Mouse (Mus musculus) cerebellum, adult 2 months (tissue): ENCODE data around the gene Urb2. TPM values are rescaled to one million over a fixed set of nuclear protein-coding genes. Genes with fewer than 3 reads are reported as not detected.

Source experiments
- DNase-seq, 2 experiments: peaks; one replicate each; pipeline ENCODE4 v3.0.0; 2021
- H3K27ac ChIP-seq: fragments of 200-500 bp; 2 replicates; pipeline ENCODE4 v1.5.1; 2012; ENCODE audit warnings: low read length, control low read depth, inconsistent platforms; ENCODE audit not compliant: insufficient read depth
- H3K27me3 ChIP-seq: fragments of 200-500 bp; 2 replicates; pipeline ENCODE4 v1.6.1; 2012; ENCODE audit warnings: inconsistent platforms, mild to moderate bottlenecking, low read length, moderate library complexity; ENCODE audit not compliant: control insufficient read depth, insufficient read depth
- H3K4me1 ChIP-seq: fragments of 200-500 bp; 2 replicates; pipeline ENCODE4 v1.6.1; 2011; ENCODE audit warnings: low read length; ENCODE audit not compliant: control insufficient read depth, insufficient read depth
- H3K4me3 ChIP-seq: fragments of 200-500 bp; replicated peaks from 2 replicates; pipeline ENCODE3; 2011; ENCODE audit warnings: mild to moderate bottlenecking, low read depth, low read length, control low read depth; ENCODE audit not compliant: insufficient read depth
- CTCF ChIP-seq: fragments of 200-500 bp; IDR thresholded peaks from 2 replicates; pipeline ENCODE4 v1.5.1; 2011; ENCODE audit warnings: low read depth, mild to moderate bottlenecking, control low read depth, low read length, moderate library complexity, borderline replicate concordance; ENCODE audit not compliant: insufficient read depth
- POLR2A ChIP-seq: fragments of 200-500 bp; IDR thresholded peaks from 2 replicates; pipeline ENCODE4 v1.6.1; 2011; ENCODE audit warnings: low read length, control low read depth, borderline replicate concordance; ENCODE audit not compliant: insufficient read depth
- WGBS: fragments of 180-500 bp; shearing (Covaris S2); methylation state at CpG from one replicate; pipeline ENCODE4 v1.1.7; 2018; 5-methylcytosine and 5-hydroxymethylcytosine counted together
- polyA plus RNA-seq: library from polyadenylated mRNA; depleted of rRNA; stranded (reverse); fragments of >200 nt; gene quantifications from 2 replicates; pipeline ENCODE4 v1.2.3, GENCODE M21; 2012; rRNA removed

The Urb2 gene
- 6.9 and 7.3 TPM in 2 replicates for polyA plus RNA-seq

GRCm38 (mm10) chr8:124021237-124022227, at the start of gene Urb2, which contains the start of gene Taf5l:
Gene Urb2, plus strand, starts transcription at chr8:124021508.
Gene Taf5l, minus strand, starts transcription at chr8:124021397.
- H3K4me3 ChIP-seq: peak within 1 kb of the TSS; percentile 74
- peaks cover 6% of the 10 kb centered on the region for H3K4me1 ChIP-seq
- no peaks in the 10 kb centered on the region for H3K27me3 ChIP-seq
- TF ChIP-seq CTCF (no peak), POLR2A (peak; percentile 80)
- peak within 1 kb of the TSS; percentile 96 for H3K27ac ChIP-seq
- DNase-seq: peak; percentile 95 to 97
- WGBS: under 1% methylated on average over 74 of the region's 74 CpGs

GRCm38 (mm10) chr8:123973495-123973894, 47.8 kb upstream of the Urb2 start:
- Histone ChIP-seq H3K4me3 (no peak overlapping the region), H3K27ac (no peak overlapping the region), H3K4me1 (peaks cover 12% of the 10 kb centered on the region), H3K27me3 (no peaks in the 10 kb centered on the region)
- WGBS: 97% methylated on average over 1 of the region's 1 CpGs
- DNase-seq: no peak
- TF ChIP-seq CTCF (no peak), POLR2A (no peak)

DNA sequence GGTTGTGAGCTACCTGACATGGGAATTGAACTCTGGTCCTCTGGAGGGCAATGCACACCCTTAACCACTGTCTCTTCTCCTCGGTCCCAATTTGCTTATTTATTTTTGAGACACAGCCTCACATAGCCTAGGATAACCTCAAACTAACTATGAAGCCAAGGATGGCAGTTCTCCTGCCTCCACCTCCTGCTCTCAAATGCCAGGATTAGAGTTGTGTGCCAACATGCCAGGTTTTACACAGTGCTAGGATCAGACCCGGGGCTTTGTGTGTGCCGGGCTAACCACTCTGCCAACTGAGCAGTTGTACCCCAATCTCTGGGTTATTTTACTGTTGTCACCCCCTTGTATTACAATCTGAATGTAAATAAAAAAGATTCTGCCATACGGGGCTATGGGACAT, 43.8 kb upstream of the Urb2 start:
- no peak overlapping the region for H3K4me3 ChIP-seq
- TF ChIP-seq POLR2A (no peak), CTCF (no peak)
- DNase-seq: peak in 1 of 2 experiments; percentile 26
- H3K4me1 ChIP-seq: peaks cover 25% of the 10 kb centered on the region
- WGBS: 28% methylated on average over 4 of the region's 4 CpGs
- no peak overlapping the region for H3K27ac ChIP-seq
- no peaks in the 10 kb centered on the region for H3K27me3 ChIP-seq

GRCm38 (mm10) chr8:123978166-123978838, 43.0 kb upstream of the Urb2 start:
- Histone ChIP-seq H3K4me1 (peaks cover 24% of the 10 kb centered on the region), H3K4me3 (no peak overlapping the region), H3K27me3 (no peaks in the 10 kb centered on the region), H3K27ac (peak overlapping the region; percentile 39; the same call in 1 of the 2 replicates)
- peak; percentile 39 to 46 for DNase-seq
- no peak for TF ChIP-seq CTCF
- TF ChIP-seq POLR2A: no peak
- 43% methylated on average over 14 of the region's 14 CpGs for WGBS

GRCm38 (mm10) chr8:123978926-123979325, 42.4 kb upstream of the Urb2 start:
- Histone ChIP-seq H3K4me1 (peaks cover 21% of the 10 kb centered on the region), H3K4me3 (no peak overlapping the region), H3K27me3 (no peaks in the 10 kb centered on the region), H3K27ac (peak overlapping the region; percentile 39; the same call in 1 of the 2 replicates)
- DNase-seq: no peak
- 82% methylated on average over 8 of the region's 8 CpGs for whole genome bisulfite sequencing
- TF ChIP-seq POLR2A: no peak
- no peak for TF ChIP-seq CTCF

DNA sequence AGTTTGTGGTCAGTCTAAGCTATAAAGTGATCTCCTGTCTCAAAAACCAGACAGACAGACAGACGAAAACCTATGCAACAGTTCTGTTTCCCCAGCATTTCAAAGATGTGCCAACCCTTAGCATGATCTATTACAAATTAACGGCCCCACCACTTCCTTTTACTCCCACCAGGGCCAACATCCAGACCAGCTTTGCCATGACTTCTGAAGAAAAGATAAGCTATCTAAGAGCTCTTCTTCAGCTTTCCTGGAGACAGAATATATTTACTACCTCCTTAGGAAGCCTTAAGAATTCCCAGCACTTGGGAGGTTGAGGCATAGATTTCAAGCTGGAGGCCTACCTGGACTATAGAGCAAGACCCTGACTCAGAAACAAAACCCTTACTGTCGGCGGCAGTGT, 41.1 kb upstream of the Urb2 start:
- Histone ChIP-seq H3K4me3 (no peak overlapping the region), H3K27me3 (no peaks in the 10 kb centered on the region), H3K4me1 (peaks cover 21% of the 10 kb centered on the region), H3K27ac (no peak overlapping the region)
- TF ChIP-seq CTCF (no peak), POLR2A (no peak)
- 72% methylated on average over 4 of the region's 4 CpGs for WGBS
- no peak for DNase-seq

GRCm38 (mm10) chr8:123981674-123982073, 39.6 kb upstream of the Urb2 start:
- H3K27me3 ChIP-seq: no peaks in the 10 kb centered on the region

More at GRCm38 (mm10) chr8:123981674-123982073, 39.6 kb upstream of the Urb2 start:
- peak overlapping the region; percentile 31 for H3K4me3 ChIP-seq
- peak; percentile 25 to 26 for DNase-seq
- H3K27ac ChIP-seq: no peak overlapping the region
- WGBS: 15% methylated on average over 4 of the region's 4 CpGs
- peaks cover 21% of the 10 kb centered on the region for H3K4me1 ChIP-seq
- TF ChIP-seq CTCF (no peak), POLR2A (no peak)
